Mouse (Mus musculus) hindbrain, embryonic 16.5 days (tissue): ENCODE data around the gene Tspan17. TPM values are rescaled to one million over a fixed set of nuclear protein-coding genes. Genes with fewer than 3 reads are reported as not detected.
A peak's percentile ranks its signal among the peaks of the same experiment; 100 is the strongest.

Experiments used
- ATAC-seq: fragments of 200-750 bp; cut with Nextera tagmentation; 2 replicates; pipeline ENCODE4 v1.8.0; 2017; ENCODE audit warnings: moderate TSS enrichment, moderate library complexity
- H3K27ac ChIP-seq: fragments of 300-500 bp; sonication (generic); 2 replicates; pipeline ENCODE4 v1.5.1; 2014; ENCODE audit warnings: low read depth, mild to moderate bottlenecking, control low read depth, low read length, moderate library complexity
- H3K27me3 ChIP-seq: fragments of 300-500 bp; sonication (generic); replicated peaks from 2 replicates; pipeline ENCODE4 v1.6.1; 2014; ENCODE audit warnings: low read length; ENCODE audit not compliant: control insufficient read depth, insufficient read depth
- H3K36me3 ChIP-seq: fragments of 300-500 bp; sonication (generic); 2 replicates; pipeline ENCODE4 v1.6.1; 2014; ENCODE audit warnings: mild to moderate bottlenecking, low read length, moderate library complexity, mixed read lengths; ENCODE audit not compliant: control insufficient read depth, insufficient read depth
- H3K4me1 ChIP-seq: fragments of 300-500 bp; sonication (generic); 2 replicates; pipeline ENCODE4 v1.6.1; 2014; ENCODE audit warnings: low read depth, low read length; ENCODE audit not compliant: control insufficient read depth, insufficient read depth
- H3K4me2 ChIP-seq: fragments of 300-500 bp; sonication (generic); 2 replicates; pipeline ENCODE4 v1.6.1; 2014; ENCODE audit warnings: mild to moderate bottlenecking, low read length, control low read depth, moderate library complexity
- H3K4me3 ChIP-seq: fragments of 300-500 bp; sonication (generic); 2 replicates; pipeline ENCODE4 v1.5.1; 2014; ENCODE audit warnings: mild to moderate bottlenecking, low read length, control low read depth, moderate library complexity
- H3K9ac ChIP-seq: fragments of 300-500 bp; sonication (generic); 2 replicates; pipeline ENCODE4 v1.6.1; 2014; ENCODE audit warnings: low read depth, mild to moderate bottlenecking, control low read depth, low read length, moderate library complexity
- H3K9me3 ChIP-seq: fragments of 300-500 bp; sonication (generic); 2 replicates; pipeline ENCODE4 v1.6.1; 2014; ENCODE audit warnings: mild to moderate bottlenecking, low read length, moderate library complexity; ENCODE audit not compliant: control insufficient read depth
- WGBS: fragments of 180-500 bp; shearing (Covaris S2); extraction: QIAGEN DNeasy Blood & Tissue Kit; methylation state at CpG from one replicate; pipeline ENCODE4 v1.1.7; 2014; 5-methylcytosine and 5-hydroxymethylcytosine counted together
- polyA plus RNA-seq: library from polyadenylated mRNA; unstranded; fragments of >200 nt; fragmentation: Nextera tagmentation; extraction: Ambion mirVana; gene quantifications from 2 replicates; pipeline ENCODE4 v1.2.1, GENCODE M21; 2015

Tspan17 gene
- polyA plus RNA-seq, 1 experiment from 2014 or later = 131 TPM

DNA sequence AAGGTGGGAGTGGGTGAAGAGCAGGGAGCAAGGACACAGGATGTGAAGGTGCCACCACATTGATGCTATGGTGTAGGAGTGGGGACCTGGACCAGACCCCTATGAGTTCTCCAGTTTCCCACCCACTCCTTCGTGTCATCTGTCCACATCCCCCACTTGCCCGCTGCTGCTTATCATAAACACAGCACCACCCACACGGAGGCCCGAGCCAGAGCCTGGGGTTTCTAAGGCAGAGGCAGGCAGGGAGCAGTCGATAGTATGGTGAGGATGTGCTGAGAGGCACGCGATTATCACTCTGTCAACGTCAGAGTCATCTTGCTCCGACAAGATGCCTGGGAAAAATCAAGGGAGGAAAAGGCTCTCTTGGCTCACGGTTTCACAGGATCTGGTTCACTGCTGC is 9.6 kb downstream of the Tspan17 start:
- WGBS = 80% methylated on average over 10 of the region's 10 CpGs
- no peak for ATAC-seq
- H3K27me3 ChIP-seq = peaks cover 2% of the 10 kb centered on the region; the same call in 1 of the 2 replicates

DNA sequence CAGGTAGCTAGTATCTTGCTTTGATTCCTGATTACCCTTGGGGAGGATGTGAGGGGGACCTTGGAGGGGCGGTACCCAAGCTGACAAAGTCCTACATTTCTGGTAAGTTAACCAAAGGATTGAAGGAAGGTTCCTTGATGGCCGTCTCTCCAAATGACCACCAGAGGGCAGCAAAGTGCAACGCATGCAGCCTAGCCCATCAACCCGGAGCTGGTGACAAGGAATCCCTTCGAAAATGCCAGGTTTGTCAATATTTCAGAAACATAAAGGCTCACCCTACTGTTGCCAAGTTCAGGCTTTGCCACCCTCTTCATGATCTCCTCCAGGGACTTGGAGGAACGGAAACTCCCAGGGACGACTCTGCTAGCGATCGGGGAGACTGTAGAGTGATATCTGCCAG is 10.5 kb downstream of the Tspan17 start:
- ATAC-seq = peak; percentile 58; the same call in 1 of the 2 replicates
- Histone ChIP-seq H3K4me2 (peak overlapping the region; percentile 34; the same call in 1 of the 2 replicates), H3K27ac (no peak overlapping the region), H3K9ac (no peak overlapping the region), H3K4me1 (no peaks in the 10 kb centered on the region), H3K36me3 (no peaks in the 10 kb centered on the region), H3K27me3 (peaks cover 2% of the 10 kb centered on the region; the same call in 1 of the 2 replicates), H3K4me3 (no peak overlapping the region), H3K9me3 (no peaks in the 10 kb centered on the region)
- 17% methylated on average over 9 of the region's 9 CpGs for WGBS

More for the DNA sequence above, 9.6 kb downstream of the Tspan17 start:
- Histone ChIP-seq H3K36me3 (no peaks in the 10 kb centered on the region), H3K27ac (no peak overlapping the region), H3K4me2 (no peak overlapping the region), H3K4me1 (no peaks in the 10 kb centered on the region), H3K9me3 (no peaks in the 10 kb centered on the region), H3K9ac (no peak overlapping the region), H3K4me3 (no peak overlapping the region)

DNA sequence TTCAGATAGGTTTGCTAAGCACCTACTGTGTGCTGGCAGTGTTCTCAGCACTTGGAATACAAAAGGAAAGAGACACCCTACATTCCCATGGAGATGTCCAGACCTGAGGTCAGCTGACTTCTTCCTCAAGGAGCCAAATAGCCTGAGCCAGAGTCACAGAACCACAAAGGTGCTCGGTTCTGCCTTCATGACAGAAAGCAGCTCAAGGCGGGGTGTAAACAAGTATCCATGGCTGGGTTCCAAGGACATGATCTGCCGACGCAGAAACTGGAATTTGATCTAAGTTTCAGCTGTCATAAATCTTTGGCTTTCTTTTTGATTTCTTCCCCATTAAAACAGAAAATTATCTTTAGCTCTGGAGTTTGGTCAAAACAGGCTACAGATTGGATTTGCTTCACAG is 11.0 kb downstream of the Tspan17 start:
- no peaks in the 10 kb centered on the region for H3K9me3 ChIP-seq
- H3K9ac ChIP-seq = no peak overlapping the region
- WGBS = 77% methylated on average over 4 of the region's 4 CpGs
- H3K27ac ChIP-seq = no peak overlapping the region
- ATAC-seq = no peak
- H3K4me2 ChIP-seq = no peak overlapping the region
- no peak overlapping the region for H3K4me3 ChIP-seq
- H3K4me1 ChIP-seq = no peaks in the 10 kb centered on the region
- no peaks in the 10 kb centered on the region for H3K36me3 ChIP-seq
- H3K27me3 ChIP-seq = peaks cover 2% of the 10 kb centered on the region; the same call in 1 of the 2 replicates

DNA sequence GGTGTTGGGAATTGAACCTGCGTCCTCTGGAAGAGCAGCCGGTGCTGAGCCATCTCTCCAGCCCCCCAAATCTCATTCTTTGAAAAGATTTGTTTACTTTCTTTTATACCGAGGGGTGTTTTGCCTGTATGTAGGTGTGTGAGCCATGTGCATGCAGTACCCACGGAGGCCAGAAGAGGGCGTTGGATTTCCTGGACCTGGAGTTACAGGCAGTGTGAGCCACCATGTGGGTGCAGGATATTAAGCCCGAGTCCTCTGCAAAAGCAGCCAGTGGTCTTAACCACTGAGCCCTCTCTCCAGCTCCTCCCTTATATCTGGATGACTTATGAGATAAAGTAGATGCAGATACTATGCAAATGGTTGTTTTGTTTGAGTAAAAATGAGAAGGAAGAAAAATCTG is 13.8 kb downstream of the Tspan17 start:
- Histone ChIP-seq H3K9ac (no peak overlapping the region), H3K27me3 (peaks cover 2% of the 10 kb centered on the region; the same call in 1 of the 2 replicates), H3K9me3 (no peaks in the 10 kb centered on the region), H3K27ac (no peak overlapping the region), H3K36me3 (no peaks in the 10 kb centered on the region), H3K4me1 (no peaks in the 10 kb centered on the region), H3K4me3 (no peak overlapping the region), H3K4me2 (no peak overlapping the region)
- WGBS = 86% methylated on average over 6 of the region's 6 CpGs
- no peak for ATAC-seq

DNA sequence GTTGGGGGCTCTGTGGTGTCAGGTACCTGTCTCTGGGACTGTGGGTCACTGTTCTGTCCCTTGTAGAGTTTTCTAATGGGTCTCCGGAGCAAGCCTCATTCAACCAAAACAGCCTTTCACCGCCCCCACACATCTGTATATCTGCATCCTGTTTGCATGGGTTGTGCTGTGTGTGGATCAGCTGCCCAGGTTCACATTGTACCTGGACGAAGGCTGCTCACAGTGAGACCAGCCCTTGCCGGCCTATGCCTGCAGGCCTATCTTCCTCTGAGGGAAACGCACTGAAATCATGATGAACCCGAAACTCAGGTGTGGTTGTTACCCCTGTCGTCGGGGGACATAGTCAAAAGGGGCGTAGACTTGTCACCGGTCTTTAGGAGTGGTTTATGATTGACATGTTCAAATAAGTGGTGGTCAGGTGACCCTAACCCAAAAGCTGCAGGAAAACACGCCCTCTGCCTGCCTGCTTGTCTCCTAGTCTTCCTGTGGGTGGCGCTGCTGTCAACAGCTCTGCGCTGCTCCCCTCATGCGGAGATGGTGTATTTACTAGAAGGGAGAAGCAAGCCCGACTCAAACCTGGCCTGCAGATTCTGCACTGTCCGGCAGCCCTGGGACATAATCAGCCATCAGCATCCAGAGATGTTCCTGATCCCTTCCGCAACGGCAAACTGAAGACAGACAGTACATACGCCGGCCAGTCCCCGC is 16.1 kb downstream of the Tspan17 start:
- WGBS = 40% methylated on average over 21 of the region's 21 CpGs
- ATAC-seq = peak; percentile 52; the same call in 1 of the 2 replicates
- peak overlapping the region; percentile 13; the same call in 1 of the 2 replicates for H3K9ac ChIP-seq

DNA sequence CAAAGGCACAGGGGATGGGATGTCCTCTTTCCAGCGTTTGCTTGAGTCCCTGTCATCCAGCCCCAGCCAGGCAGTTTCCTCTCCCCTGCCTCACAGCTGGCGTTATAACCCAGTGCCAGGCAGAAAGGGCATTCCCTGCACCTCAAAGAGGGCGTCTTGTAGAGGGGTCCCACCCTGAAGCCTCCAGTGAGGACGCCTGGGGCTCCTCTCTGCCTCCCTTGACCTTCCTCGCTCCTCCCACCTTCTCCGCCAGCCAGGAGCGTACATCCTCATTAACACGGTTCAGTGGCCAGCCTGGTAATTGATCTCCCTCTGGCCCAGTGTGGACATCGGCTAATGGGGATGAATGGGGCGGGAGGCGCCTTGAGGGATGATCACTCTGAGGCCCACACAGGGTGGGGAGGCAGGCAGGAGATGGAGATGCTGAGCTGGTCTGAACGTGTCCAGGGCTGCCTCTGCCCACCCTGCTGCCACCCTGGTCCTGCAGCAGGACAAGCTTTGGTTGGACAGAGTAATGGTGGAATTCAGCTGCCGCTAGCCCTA is 17.3 kb downstream of the Tspan17 start:
- H3K27me3 ChIP-seq = no peaks in the 10 kb centered on the region
- peak overlapping the region; percentile 23; the same call in 1 of the 2 replicates for H3K27ac ChIP-seq
- H3K4me3 ChIP-seq = no peak overlapping the region
- no peak overlapping the region for H3K4me2 ChIP-seq
- peak overlapping the region; percentile 32; the same call in 1 of the 2 replicates for H3K9ac ChIP-seq
- ATAC-seq = peak; percentile 40; the same call in 1 of the 2 replicates
- no peaks in the 10 kb centered on the region for H3K36me3 ChIP-seq
- WGBS = 18% methylated on average over 13 of the region's 13 CpGs
- H3K9me3 ChIP-seq = no peaks in the 10 kb centered on the region
- no peaks in the 10 kb centered on the region for H3K4me1 ChIP-seq

More for the DNA sequence above, 16.1 kb downstream of the Tspan17 start:
- no peak overlapping the region for H3K4me2 ChIP-seq
- no peaks in the 10 kb centered on the region for H3K9me3 ChIP-seq
- H3K27me3 ChIP-seq = no peaks in the 10 kb centered on the region
- no peaks in the 10 kb centered on the region for H3K4me1 ChIP-seq
- H3K36me3 ChIP-seq = no peaks in the 10 kb centered on the region
- no peak overlapping the region for H3K27ac ChIP-seq
- H3K4me3 ChIP-seq = no peak overlapping the region

DNA sequence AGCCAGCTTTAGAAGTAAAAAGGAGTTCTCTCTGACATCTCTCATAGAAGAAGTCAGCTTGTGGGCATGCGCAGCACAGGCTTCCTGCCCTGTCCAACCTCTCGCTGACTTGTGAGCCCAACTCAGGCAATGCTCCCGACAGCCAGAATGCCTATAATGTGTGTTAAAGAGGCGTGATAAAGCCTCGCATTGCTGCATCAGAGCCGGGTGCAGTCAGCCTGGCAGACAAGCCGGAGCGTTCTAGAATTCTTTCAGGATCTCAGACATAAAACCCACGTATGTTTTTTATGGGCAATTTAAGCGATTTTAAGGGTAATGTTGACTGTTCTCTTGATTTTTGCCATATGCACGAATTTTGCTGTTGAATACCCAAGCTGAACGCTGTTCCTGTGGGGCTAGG is 18.9 kb downstream of the Tspan17 start:
- ATAC-seq = no peak
- H3K4me1 ChIP-seq = no peaks in the 10 kb centered on the region
- 74% methylated on average over 12 of the region's 12 CpGs for WGBS
- H3K27ac ChIP-seq = no peak overlapping the region
- no peaks in the 10 kb centered on the region for H3K27me3 ChIP-seq
- no peaks in the 10 kb centered on the region for H3K9me3 ChIP-seq
- no peaks in the 10 kb centered on the region for H3K36me3 ChIP-seq
- H3K9ac ChIP-seq = no peak overlapping the region
- H3K4me3 ChIP-seq = no peak overlapping the region
- no peak overlapping the region for H3K4me2 ChIP-seq

DNA sequence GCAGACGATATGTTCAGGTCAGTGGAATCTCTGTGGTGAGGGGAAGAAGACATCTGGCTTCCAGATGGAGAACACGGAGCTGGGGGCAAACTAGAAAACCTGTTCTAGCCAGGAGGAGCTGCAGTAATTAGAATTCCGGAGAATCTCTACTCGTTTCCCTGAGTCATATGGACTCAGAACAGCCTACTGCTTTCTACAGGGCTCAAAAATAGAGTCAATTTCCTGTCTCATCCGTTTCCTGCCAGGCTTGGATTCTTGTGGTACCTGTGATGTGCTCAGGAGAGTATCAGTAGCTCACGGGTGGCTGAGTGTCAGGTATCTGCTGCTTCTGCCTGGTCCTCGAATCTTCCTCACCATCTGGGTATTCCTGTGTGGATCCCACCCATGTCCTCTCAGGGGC is 22.3 kb downstream of the Tspan17 start:
- no peak for ATAC-seq
- no peaks in the 10 kb centered on the region; the same call in 1 of the 2 replicates for H3K9me3 ChIP-seq
- 75% methylated on average over 7 of the region's 7 CpGs for WGBS

DNA sequence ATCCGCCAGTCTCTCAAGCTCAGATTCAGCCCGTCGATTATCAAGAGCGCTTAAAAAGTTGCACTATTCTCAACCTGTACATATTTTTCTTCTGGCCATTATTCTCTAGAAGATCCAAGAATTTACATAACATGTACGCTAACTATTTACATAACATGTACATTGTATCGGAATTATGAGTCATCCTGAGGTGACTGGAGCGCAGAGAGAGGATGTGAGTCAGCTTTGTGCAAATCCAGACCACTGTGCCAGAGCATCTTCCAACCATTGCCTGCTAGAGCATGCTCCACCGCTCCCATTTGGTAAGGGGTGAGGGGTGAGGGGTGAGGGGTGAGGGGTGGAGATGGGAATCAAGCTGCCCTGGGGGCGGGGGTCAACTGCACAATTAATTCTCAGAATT is 24.2 kb downstream of the Tspan17 start:
- 94% methylated on average over 9 of the region's 9 CpGs for WGBS
- ATAC-seq = no peak
- Histone ChIP-seq H3K9me3 (no peaks in the 10 kb centered on the region; the same call in 1 of the 2 replicates), H3K27ac (no peak overlapping the region), H3K36me3 (no peaks in the 10 kb centered on the region), H3K4me1 (peaks cover 2% of the 10 kb centered on the region), H3K27me3 (no peaks in the 10 kb centered on the region), H3K4me3 (no peak overlapping the region), H3K9ac (no peak overlapping the region), H3K4me2 (no peak overlapping the region)

More for the DNA sequence above, 22.3 kb downstream of the Tspan17 start:
- Histone ChIP-seq H3K27ac (no peak overlapping the region), H3K27me3 (no peaks in the 10 kb centered on the region), H3K4me1 (no peaks in the 10 kb centered on the region), H3K36me3 (no peaks in the 10 kb centered on the region), H3K4me2 (no peak overlapping the region), H3K9ac (no peak overlapping the region), H3K4me3 (no peak overlapping the region)
